9 mouse cellular contexts compared by ENCODE assay signal in the genomic region with DNA sequence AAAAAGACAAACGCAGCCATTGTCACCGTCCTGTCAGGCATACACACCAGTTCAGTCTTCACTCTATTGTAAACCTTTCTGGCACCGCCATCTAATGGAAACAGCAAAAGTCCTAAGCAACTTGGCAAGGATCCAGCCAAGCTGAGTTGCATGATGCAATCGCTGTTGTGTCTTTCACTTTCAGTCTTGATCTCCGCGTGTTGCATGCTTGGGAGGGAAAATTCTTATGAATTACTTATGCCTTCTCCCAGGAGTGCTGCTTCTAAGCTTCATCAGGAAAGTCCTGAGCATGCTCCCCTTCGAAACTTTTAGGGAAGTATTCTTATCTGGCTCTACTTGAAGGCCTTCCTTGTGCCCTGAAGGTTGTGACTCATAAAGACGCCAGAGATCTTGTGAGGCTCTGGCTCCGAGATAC. TPM values are rescaled to one million over a fixed set of nuclear protein-coding genes. Genes with fewer than 3 reads are reported as not detected.
A peak's percentile ranks its signal among the peaks of the same experiment; 100 is the strongest.
DNase-seq lines count a peak whose midpoint lies in the region; ATAC-seq and TF ChIP-seq lines count a peak whose summit lies in the region.
"Had no signal": no experiment of that assay in that cellular context is flagged by ENCODE, and none has a peak within 500 bp of the region (broad histone marks: within the 10 kb centered on the region; RNA-seq: fewer than 3 reads in every experiment).

No protein-coding gene starts in this region.

- WGBS in forebrain, postnatal 0 days = 44% methylated on average over 9 of the region's 9 CpGs
- WGBS in forebrain, embryonic 10.5 days = 86% methylated on average over 9 of the region's 9 CpGs
- 65% methylated on average over 9 of the region's 9 CpGs for WGBS in thymus, adult 2 months
- 53% methylated on average over 9 of the region's 9 CpGs for WGBS in heart, embryonic 16.5 days

- no peak overlapping the region for H3K27ac ChIP-seq in forebrain, postnatal 0 days (ENCODE audit: low read depth, low read length)
- H3K27ac ChIP-seq in forebrain, embryonic 10.5 days = no peak overlapping the region
- H3K27ac ChIP-seq in thymus, adult 2 months (ENCODE audit: control insufficient read depth, insufficient read depth, low read length) = no peak overlapping the region
- no peak overlapping the region for H3K27ac ChIP-seq in heart, embryonic 16.5 days (ENCODE audit: low read length)
- H3K27ac ChIP-seq: embryonic facial prominence, embryonic 15.5 days had no signal

- peak; percentile 50 for DNase-seq in forebrain, postnatal 0 days
- DNase-seq in forebrain, embryonic 10.5 days (ENCODE audit: extremely low spot score, low spot score) = no peak
- peak; percentile 26 for DNase-seq in thymus, adult 2 months
- DNase-seq in thymus, postnatal 14 days = no peak
- DNase-seq in lung, postnatal 25 days (ENCODE audit: low spot score) = peak; percentile 57
- DNase-seq in layer of hippocampus, postnatal 25 days (ENCODE audit: extremely low spot score in 1 of 2, low spot score in 1 of 2) = no peak

- no peaks in the 10 kb centered on the region for H3K27me3 ChIP-seq in forebrain, postnatal 0 days (ENCODE audit: insufficient read depth, low read length)
- no peaks in the 10 kb centered on the region for H3K27me3 ChIP-seq in forebrain, embryonic 10.5 days (ENCODE audit: poor library complexity, severe bottlenecking)
- H3K27me3 ChIP-seq in thymus, adult 2 months (ENCODE audit: control insufficient read depth, insufficient read depth, low read length) = no peaks in the 10 kb centered on the region
- H3K27me3 ChIP-seq in heart, embryonic 16.5 days (ENCODE audit: control insufficient read depth, insufficient read depth, low read length) = 0 out of 2 replicates have a peak, but pooled peaks cover 2% of the 10 kb centered on the region
- H3K27me3 ChIP-seq: embryonic facial prominence, embryonic 15.5 days had no signal

- no peak for TF ChIP-seq POLR2A in thymus, adult 2 months (IDR thresholded peaks at IDR 0.05; ENCODE audit: control insufficient read depth, extremely low read depth, insufficient read depth, low read length, poor library complexity)

- no peaks in the 10 kb centered on the region for H3K4me1 ChIP-seq in forebrain, postnatal 0 days (ENCODE audit: insufficient read depth)
- H3K4me1 ChIP-seq in forebrain, embryonic 10.5 days = no peaks in the 10 kb centered on the region
- H3K4me1 ChIP-seq in thymus, adult 2 months (replicated peaks; ENCODE audit: control insufficient read depth, insufficient read depth, low read length) = no peaks in the 10 kb centered on the region
- peaks cover 6% of the 10 kb centered on the region; the same call in 1 of the 2 replicates for H3K4me1 ChIP-seq in heart, embryonic 16.5 days (ENCODE audit: control insufficient read depth, insufficient read depth, low read length)
- H3K4me1 ChIP-seq: embryonic facial prominence, embryonic 15.5 days had no signal

- ATAC-seq in forebrain, postnatal 0 days = no peak
- ATAC-seq in heart, embryonic 16.5 days (replicated peaks; ENCODE audit: extremely low read depth, insufficient read depth, low FRiP score) = no peak; the same call in 1 of the 2 replicates
- no peak for ATAC-seq in erythroblast, adult 5-6 weeks (replicated peaks; ENCODE audit: low FRiP score, poor library complexity, severe bottlenecking)

- no peak overlapping the region for H3K4me2 ChIP-seq in forebrain, postnatal 0 days (ENCODE audit: low read depth)
- peak overlapping the region; percentile 44 for H3K4me2 ChIP-seq in heart, embryonic 16.5 days (ENCODE audit: low read depth, low read length)
- H3K4me2 ChIP-seq: embryonic facial prominence, embryonic 15.5 days had no signal

- no peak for TF ChIP-seq CTCF in forebrain, postnatal 0 days (IDR thresholded peaks at IDR 0.05; ENCODE audit: low read depth)
- no peak for TF ChIP-seq CTCF in thymus, adult 2 months (IDR thresholded peaks at IDR 0.05; ENCODE audit: borderline replicate concordance, control insufficient read depth, extremely low read depth, insufficient read depth, low read length, poor library complexity)

- no peaks in the 10 kb centered on the region for H3K36me3 ChIP-seq in forebrain, postnatal 0 days (ENCODE audit: insufficient read depth)
- no peaks in the 10 kb centered on the region for H3K36me3 ChIP-seq in forebrain, embryonic 10.5 days (replicated peaks)
- H3K36me3 ChIP-seq in thymus, adult 2 months (ENCODE audit: control insufficient read depth, insufficient read depth, low read length) = no peaks in the 10 kb centered on the region
- H3K36me3 ChIP-seq in heart, embryonic 16.5 days (ENCODE audit: control insufficient read depth, insufficient read depth) = no peaks in the 10 kb centered on the region
- H3K36me3 ChIP-seq: embryonic facial prominence, embryonic 15.5 days had no signal

- no peak overlapping the region for H3K4me3 ChIP-seq in forebrain, postnatal 0 days (ENCODE audit: low read depth, low read length)
- no peak overlapping the region for H3K4me3 ChIP-seq in forebrain, embryonic 10.5 days
- H3K4me3 ChIP-seq in thymus, adult 2 months (ENCODE audit: control insufficient read depth, insufficient read depth, low read length) = no peak overlapping the region
- peak overlapping the region; percentile 19; the same call in 1 of the 2 replicates for H3K4me3 ChIP-seq in heart, embryonic 16.5 days (ENCODE audit: low read length)
- H3K4me3 ChIP-seq: embryonic facial prominence, embryonic 15.5 days had no signal

- H3K9me3 ChIP-seq in forebrain, postnatal 0 days (ENCODE audit: low read length) = no peaks in the 10 kb centered on the region
- peaks cover 7% of the 10 kb centered on the region; the same call in 1 of the 2 replicates for H3K9me3 ChIP-seq in forebrain, embryonic 10.5 days
- H3K9me3 ChIP-seq in heart, embryonic 16.5 days (replicated peaks; ENCODE audit: control insufficient read depth, low read length) = no peaks in the 10 kb centered on the region
- H3K9me3 ChIP-seq: embryonic facial prominence, embryonic 15.5 days had no signal

- H3K9ac ChIP-seq in forebrain, postnatal 0 days = no peak overlapping the region
- no peak overlapping the region for H3K9ac ChIP-seq in heart, embryonic 16.5 days (ENCODE audit: low read length)
- H3K9ac ChIP-seq: embryonic facial prominence, embryonic 15.5 days had no signal

RNA-seq across cellular contexts. Expression of a gene that starts 19.4 kb away (rescaled TPM):
- 31.9 and 52.2 TPM in 2 replicates for total RNA-seq in forebrain, postnatal 0 days (2014; rRNA removed)
- polyA plus RNA-seq in forebrain, postnatal 0 days (2015; fragmentation: Nextera tagmentation; extraction: Ambion mirVana) = 28.0 and 44.0 TPM in 2 replicates
- 17.4 and 17.6 TPM in 2 replicates for polyA plus RNA-seq in forebrain, embryonic 10.5 days (2016; fragmentation: Nextera tagmentation; extraction: Ambion mirVana)
- 12.8 and 17.2 TPM in 2 replicates for polyA plus RNA-seq in thymus, adult 2 months (2012; rRNA removed)
- 15.1 and 15.7 TPM in 2 replicates for polyA plus RNA-seq in heart, embryonic 16.5 days (2015; fragmentation: Nextera tagmentation; extraction: Ambion mirVana)
- total RNA-seq in erythroblast, adult 5-6 weeks (2015; ENCODE audit: low replicate concordance) = 12.1 and 17.1 TPM in 2 replicates
- 12.3 and 17.8 TPM in 2 replicates for total RNA-seq in erythroblast, adult 5-6 weeks (2017; ENCODE audit: low replicate concordance)
- total RNA-seq in layer of hippocampus, postnatal 25 days (2021) = 10 to 100 TPM; 27.8 to 30.6 TPM

Comparison
In these comparisons a context has a peak if more than half of its experiments do, and no peak if none do; other contexts are left out.
1. DNase-seq: peak in forebrain, postnatal 0 days (single experiment), thymus, adult 2 months (single experiment) and lung, postnatal 25 days (single experiment); none in forebrain, embryonic 10.5 days (single experiment), thymus, postnatal 14 days (single experiment) and layer of hippocampus, postnatal 25 days (0 of 2).